Mouse (Mus musculus) limb, embryonic 11.5 days (tissue): ENCODE measurements at regions not wholly inside any gene's neighbourhood (a gene's known extent, or its start where the extent isn't known, plus 50 kb on each side); places are given as distances from the start of the nearest gene placed in this dataset.

Experiments used
- ATAC-seq: fragments of 200-750 bp; cut with Nextera tagmentation; 2 replicates; pipeline ENCODE4 v1.8.0; 2017; ENCODE audit warnings: low read depth; ENCODE audit not compliant: insufficient number of reproducible peaks, low FRiP score, low TSS enrichment
- DNase-seq: peaks from one replicate; pipeline ENCODE4 v3.0.0-alpha.2; 2015; ENCODE audit warnings: low spot score
- H3K27ac ChIP-seq: fragments of 300-500 bp; sonication (generic); replicated peaks from 2 replicates; pipeline ENCODE4 v1.5.1; 2014; ENCODE audit warnings: low read depth, mild to moderate bottlenecking, low read length
- H3K27me3 ChIP-seq: fragments of 300-500 bp; sonication (generic); 2 replicates; pipeline ENCODE4 v1.6.1; 2014; ENCODE audit warnings: mild to moderate bottlenecking, low read length, mixed read lengths; ENCODE audit not compliant: control insufficient read depth, insufficient read depth
- H3K36me3 ChIP-seq: fragments of 300-500 bp; sonication (generic); 2 replicates; pipeline ENCODE4 v1.6.1; 2014; ENCODE audit warnings: mild to moderate bottlenecking, low read length, moderate library complexity, mixed read lengths; ENCODE audit not compliant: control insufficient read depth, insufficient read depth
- H3K4me1 ChIP-seq: fragments of 300-500 bp; sonication (generic); 2 replicates; pipeline ENCODE4 v1.6.1; 2014; ENCODE audit warnings: low read length, mixed read lengths; ENCODE audit not compliant: control insufficient read depth, insufficient read depth
- H3K4me2 ChIP-seq: fragments of 300-500 bp; sonication (generic); 2 replicates; pipeline ENCODE4 v1.6.1; 2014; ENCODE audit warnings: low read depth, mild to moderate bottlenecking, moderate library complexity; ENCODE audit not compliant: severe bottlenecking
- H3K4me3 ChIP-seq: fragments of 300-500 bp; sonication (generic); 2 replicates; pipeline ENCODE4 v1.5.1; 2014; ENCODE audit warnings: low read depth, low read length
- H3K9ac ChIP-seq: fragments of 300-500 bp; sonication (generic); 2 replicates; pipeline ENCODE4 v1.6.1; 2014; ENCODE audit warnings: mild to moderate bottlenecking, low read length
- H3K9me3 ChIP-seq: fragments of 300-500 bp; sonication (generic); 2 replicates; pipeline ENCODE4 v1.6.1; 2016; ENCODE audit warnings: low read length; ENCODE audit not compliant: control insufficient read depth
- WGBS: fragments of 180-500 bp; shearing (Covaris S2); extraction: QIAGEN DNeasy Blood & Tissue Kit; methylation state at CpG from one replicate; pipeline ENCODE4 v1.1.7; 2014; 5-methylcytosine and 5-hydroxymethylcytosine counted together

DNA sequence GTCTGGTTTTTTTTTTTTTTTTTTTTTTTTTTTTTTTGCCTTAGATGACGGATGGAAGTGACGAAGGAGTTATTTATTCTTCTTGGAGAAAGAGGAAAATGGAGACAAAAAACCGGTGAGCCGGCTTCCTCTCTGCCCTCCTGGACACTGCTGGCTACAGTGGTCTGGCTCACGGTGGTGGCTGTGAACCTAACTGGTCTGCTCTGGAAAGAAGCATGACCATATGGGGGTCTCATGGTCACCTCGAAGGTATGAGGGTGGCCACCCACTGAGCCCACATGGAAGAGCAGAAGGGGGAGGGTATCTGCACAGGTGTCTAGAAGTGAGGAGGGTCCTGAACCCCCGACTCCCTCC lies 116.7 kb upstream of the Sulf2 start:
- DNase-seq (no peak), ATAC-seq (no peak)
- Histone ChIP-seq H3K27me3 (no peaks in the 10 kb centered on the region), H3K4me3 (no peak overlapping the region), H3K4me1 (peaks cover 10% of the 10 kb centered on the region; the same call in 1 of the 2 replicates), H3K27ac (no peak overlapping the region), H3K9me3 (no peaks in the 10 kb centered on the region), H3K9ac (no peak overlapping the region), H3K4me2 (no peak overlapping the region), H3K36me3 (no peaks in the 10 kb centered on the region)
- 78% methylated on average over 7 of the region's 7 CpGs for WGBS

DNA sequence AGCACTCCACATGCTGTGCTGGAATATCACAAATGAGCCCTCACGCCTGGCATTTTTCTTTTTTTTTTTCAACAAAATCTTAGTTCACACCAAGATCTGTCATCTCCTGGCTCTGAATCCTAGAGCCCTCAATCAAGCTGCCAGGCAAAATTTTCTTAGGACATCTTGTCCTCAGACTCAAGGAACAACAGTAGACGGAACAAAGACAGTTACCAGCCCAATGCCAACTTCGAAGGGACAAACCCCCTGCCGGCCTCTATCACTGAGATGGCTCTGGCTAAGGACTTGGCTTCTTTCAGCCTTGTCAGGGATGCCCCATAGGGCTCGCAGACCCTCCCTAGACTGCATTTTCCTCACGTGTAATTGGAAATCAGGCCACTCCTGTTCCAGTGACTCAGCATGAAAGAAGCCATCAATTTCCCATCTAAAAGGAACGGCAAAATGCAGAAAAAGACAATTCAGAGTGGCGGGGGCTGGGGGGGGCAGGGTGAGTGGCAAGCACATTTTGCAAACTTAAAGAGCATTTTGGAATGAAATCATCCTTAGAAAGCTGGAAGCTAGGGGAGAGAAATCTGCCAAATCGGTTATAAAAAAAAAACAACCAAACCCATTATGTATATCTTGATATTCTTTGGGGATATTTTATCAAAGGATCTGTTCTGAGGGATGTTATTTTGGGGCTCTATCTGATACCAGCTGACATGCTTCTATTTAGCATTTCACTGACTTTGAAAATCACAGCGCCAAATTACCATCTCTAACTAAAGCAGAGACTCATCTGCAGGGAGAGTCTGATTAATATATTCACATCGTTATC lies 116.1 kb upstream of the Sulf2 start:
- Histone ChIP-seq H3K4me3 (no peak overlapping the region), H3K4me1 (peaks cover 10% of the 10 kb centered on the region; the same call in 1 of the 2 replicates), H3K9ac (no peak overlapping the region), H3K27ac (no peak overlapping the region), H3K4me2 (no peak overlapping the region), H3K36me3 (no peaks in the 10 kb centered on the region), H3K27me3 (no peaks in the 10 kb centered on the region), H3K9me3 (no peaks in the 10 kb centered on the region)
- DNase-seq = no peak
- WGBS = 60% methylated on average over 11 of the region's 11 CpGs
- ATAC-seq = no peak

DNA sequence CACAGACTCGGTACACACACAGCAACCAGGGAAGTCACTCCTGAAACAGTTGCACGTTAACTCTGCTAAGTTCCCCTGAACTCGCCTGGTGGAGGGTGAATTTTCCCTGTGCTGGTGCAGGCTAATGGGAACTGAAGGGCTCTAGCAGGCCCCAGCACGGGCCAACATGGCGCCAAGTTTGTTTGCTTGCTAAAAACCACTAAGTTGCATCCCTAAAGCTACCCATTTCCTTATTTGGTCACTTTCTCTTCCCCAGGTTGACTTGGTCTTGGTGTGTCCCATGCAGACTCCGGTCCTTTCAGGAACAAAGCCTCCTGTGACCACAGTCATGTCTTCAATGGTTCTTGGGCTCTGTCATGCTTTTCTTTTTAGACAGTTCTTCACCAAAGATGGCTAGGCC lies 114.5 kb upstream of the Sulf2 start:
- peaks cover 10% of the 10 kb centered on the region; the same call in 1 of the 2 replicates for H3K4me1 ChIP-seq
- no peaks in the 10 kb centered on the region for H3K36me3 ChIP-seq
- H3K9ac ChIP-seq = no peak overlapping the region
- WGBS = 91% methylated on average over 6 of the region's 6 CpGs
- H3K4me2 ChIP-seq = no peak overlapping the region
- no peak overlapping the region for H3K27ac ChIP-seq
- ATAC-seq (no peak), DNase-seq (no peak)
- H3K4me3 ChIP-seq = no peak overlapping the region
- no peaks in the 10 kb centered on the region for H3K27me3 ChIP-seq
- H3K9me3 ChIP-seq = no peaks in the 10 kb centered on the region

DNA sequence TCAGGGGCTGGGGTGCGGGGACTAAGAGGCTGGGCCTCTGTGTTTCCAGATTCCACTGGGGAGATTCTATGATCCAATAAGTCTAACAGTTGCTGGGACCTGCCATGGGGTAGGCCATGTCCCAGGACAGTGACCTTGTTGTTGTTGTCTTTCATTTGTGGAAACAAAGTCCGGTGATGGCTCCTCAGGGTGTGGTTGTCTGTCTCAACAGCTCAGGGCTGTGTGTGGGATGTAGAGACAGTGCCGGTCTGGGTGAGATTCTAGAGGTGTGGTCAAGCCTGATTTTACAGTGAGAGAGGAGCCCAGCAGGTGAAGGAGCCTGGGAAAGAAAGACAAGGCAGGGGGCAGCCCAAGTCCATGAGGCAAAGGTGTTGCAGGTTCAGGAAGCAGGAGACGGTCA lies 111.5 kb upstream of the Sulf2 start:
- Histone ChIP-seq H3K27me3 (no peaks in the 10 kb centered on the region), H3K4me2 (no peak overlapping the region), H3K9me3 (no peaks in the 10 kb centered on the region), H3K27ac (no peak overlapping the region), H3K4me1 (peaks cover 8% of the 10 kb centered on the region; the same call in 1 of the 2 replicates), H3K9ac (no peak overlapping the region), H3K36me3 (no peaks in the 10 kb centered on the region), H3K4me3 (no peak overlapping the region)
- WGBS = 88% methylated on average over 4 of the region's 4 CpGs
- DNase-seq (no peak), ATAC-seq (no peak)

DNA sequence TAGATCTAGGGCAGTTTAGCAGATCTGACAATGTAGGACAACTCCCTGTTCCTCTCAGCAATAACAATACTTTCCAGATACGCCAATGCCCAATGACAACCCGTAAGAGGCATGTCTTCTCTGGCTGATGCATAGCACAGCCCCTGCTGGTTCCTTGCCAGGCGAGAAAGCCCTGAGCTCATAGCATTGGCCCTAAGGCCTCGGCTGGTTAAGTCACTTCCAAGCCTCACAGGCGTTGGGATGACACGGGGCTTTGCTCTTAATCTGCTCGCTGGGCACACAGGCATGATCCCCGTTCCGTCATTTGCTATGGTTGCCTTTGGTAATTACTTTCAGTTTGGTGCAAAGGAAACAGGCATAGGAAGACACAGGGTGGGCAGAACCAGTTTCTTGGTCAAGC lies 111.0 kb upstream of the Sulf2 start:
- Histone ChIP-seq H3K27ac (no peak overlapping the region), H3K36me3 (no peaks in the 10 kb centered on the region), H3K9me3 (no peaks in the 10 kb centered on the region), H3K27me3 (no peaks in the 10 kb centered on the region), H3K4me3 (no peak overlapping the region), H3K9ac (no peak overlapping the region), H3K4me1 (peaks cover 10% of the 10 kb centered on the region; the same call in 1 of the 2 replicates), H3K4me2 (no peak overlapping the region)
- no peak for DNase-seq
- ATAC-seq = no peak
- WGBS = 84% methylated on average over 9 of the region's 9 CpGs

DNA sequence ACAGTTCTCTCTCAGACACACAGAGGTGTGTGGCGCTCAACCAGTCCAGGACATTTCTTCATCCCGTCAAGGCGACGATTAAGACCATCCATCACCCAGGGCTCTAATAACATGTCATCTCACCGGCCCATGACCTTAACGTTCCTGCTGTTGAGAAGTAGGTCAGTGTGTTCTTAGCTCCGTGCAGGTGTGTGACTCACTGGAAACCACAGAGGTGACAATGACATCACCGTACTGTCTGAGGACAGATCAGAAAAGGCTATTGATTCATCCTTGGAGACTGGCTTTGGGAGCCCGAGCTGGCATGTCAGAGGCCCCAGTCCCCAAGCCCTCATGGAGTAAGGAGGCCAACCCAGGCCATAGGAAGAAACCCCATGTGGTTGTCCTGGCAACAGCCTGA lies 109.3 kb upstream of the Sulf2 start:
- no peak overlapping the region for H3K4me3 ChIP-seq
- DNase-seq = no peak
- H3K9ac ChIP-seq = no peak overlapping the region
- H3K36me3 ChIP-seq = no peaks in the 10 kb centered on the region
- no peak for ATAC-seq
- no peaks in the 10 kb centered on the region for H3K27me3 ChIP-seq
- 82% methylated on average over 9 of the region's 9 CpGs for WGBS
- H3K27ac ChIP-seq = no peak overlapping the region
- H3K9me3 ChIP-seq = no peaks in the 10 kb centered on the region
- 0 out of 2 replicates have a peak, but pooled peaks cover 9% of the 10 kb centered on the region for H3K4me1 ChIP-seq
- no peak overlapping the region for H3K4me2 ChIP-seq

DNA sequence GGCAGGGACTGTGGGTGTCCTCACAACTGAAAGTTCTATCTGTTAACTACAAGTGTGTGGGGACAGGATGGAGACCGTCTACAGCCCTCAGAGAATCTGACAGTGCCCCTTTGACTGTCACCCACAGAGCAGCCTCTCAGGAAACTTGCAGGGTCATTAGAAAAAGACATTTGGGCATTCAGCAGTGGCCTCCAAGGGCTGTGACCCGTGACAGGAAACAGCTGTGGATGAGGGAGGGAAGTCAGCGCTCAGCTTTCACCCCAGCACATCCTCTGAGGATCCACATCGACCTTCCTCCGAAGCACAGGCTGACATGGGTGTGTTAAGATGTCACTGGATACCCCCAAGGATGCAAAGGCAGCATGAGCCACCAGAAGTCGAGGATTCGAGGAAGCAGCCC lies 106.3 kb upstream of the Sulf2 start:
- H3K4me3 ChIP-seq = no peak overlapping the region
- H3K4me1 ChIP-seq = 0 out of 2 replicates have a peak, but pooled peaks cover 4% of the 10 kb centered on the region
- H3K9ac ChIP-seq = no peak overlapping the region
- H3K36me3 ChIP-seq = no peaks in the 10 kb centered on the region
- H3K27ac ChIP-seq = no peak overlapping the region
- WGBS = 41% methylated on average over 7 of the region's 7 CpGs
- ATAC-seq = no peak
- H3K4me2 ChIP-seq = no peak overlapping the region
- H3K27me3 ChIP-seq = no peaks in the 10 kb centered on the region
- H3K9me3 ChIP-seq = no peaks in the 10 kb centered on the region
- no peak for DNase-seq

DNA sequence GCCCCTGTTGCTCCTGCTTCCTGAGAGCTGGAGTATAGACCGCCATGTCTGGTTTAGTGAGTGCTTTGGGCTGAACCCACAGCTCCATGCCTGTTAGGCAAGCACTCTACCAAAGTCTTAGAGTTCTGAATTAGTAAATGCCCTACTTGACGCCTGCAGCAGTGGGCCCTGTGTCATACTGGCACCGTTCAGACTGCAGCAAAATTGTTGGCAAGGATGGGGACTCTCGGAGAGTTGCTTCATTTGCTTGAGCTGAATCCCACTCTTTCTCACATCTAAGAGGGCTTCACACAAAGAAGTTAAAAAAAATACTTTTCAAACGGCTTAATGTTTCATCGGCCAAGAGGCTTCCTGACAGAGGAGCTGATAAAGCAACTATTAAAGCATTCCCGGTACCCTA lies 105.6 kb upstream of the Sulf2 start:
- WGBS = 83% methylated on average over 7 of the region's 7 CpGs
- peaks cover 4% of the 10 kb centered on the region; the same call in 1 of the 2 replicates for H3K4me1 ChIP-seq
- no peak overlapping the region for H3K4me3 ChIP-seq
- DNase-seq (no peak), ATAC-seq (no peak)
- H3K27ac ChIP-seq = no peak overlapping the region
- H3K27me3 ChIP-seq = no peaks in the 10 kb centered on the region
- H3K9me3 ChIP-seq = no peaks in the 10 kb centered on the region
- no peak overlapping the region for H3K4me2 ChIP-seq
- no peak overlapping the region for H3K9ac ChIP-seq
- no peaks in the 10 kb centered on the region for H3K36me3 ChIP-seq

DNA sequence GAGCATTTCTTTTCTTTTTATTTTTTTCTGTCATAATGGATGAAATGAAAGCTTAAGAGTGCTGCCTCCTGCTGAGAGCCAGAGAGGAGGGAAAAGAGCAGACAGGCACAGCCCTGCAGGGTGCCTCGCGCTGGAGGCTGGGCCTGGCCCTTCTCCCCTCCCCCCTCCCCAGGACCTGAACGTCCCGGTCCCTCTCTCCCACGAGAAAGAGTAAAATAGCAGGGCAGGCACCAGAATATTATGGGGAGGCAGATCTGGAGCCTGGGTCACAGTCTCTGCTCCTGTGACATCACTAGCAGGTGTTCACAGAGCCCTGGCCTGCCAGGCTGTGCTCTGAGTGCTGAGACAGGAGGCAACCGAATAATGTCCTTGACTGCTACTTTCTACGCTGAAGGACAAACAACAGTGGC lies 103.3 kb upstream of the Sulf2 start:
- DNase-seq (no peak), ATAC-seq (no peak)
- H3K4me3 ChIP-seq = no peak overlapping the region
- no peaks in the 10 kb centered on the region for H3K36me3 ChIP-seq
- no peaks in the 10 kb centered on the region for H3K9me3 ChIP-seq
- WGBS = 9% methylated on average over 7 of the region's 7 CpGs
- no peak overlapping the region for H3K9ac ChIP-seq
- no peak overlapping the region for H3K27ac ChIP-seq
- no peaks in the 10 kb centered on the region for H3K27me3 ChIP-seq
- peaks cover 4% of the 10 kb centered on the region; the same call in 1 of the 2 replicates for H3K4me1 ChIP-seq
- peak overlapping the region; percentile 24; the same call in 1 of the 2 replicates for H3K4me2 ChIP-seq
